22 mouse cellular contexts compared by ENCODE assay signal in genomic region chr2:144774636-144775160, GRCm38 (mm10). TPM values are rescaled to one million over a fixed set of nuclear protein-coding genes. Genes with fewer than 3 reads are reported as not detected.
A peak's percentile ranks its signal among the peaks of the same experiment; 100 is the strongest.
DNase-seq lines count a peak whose midpoint lies in the region; ATAC-seq and TF ChIP-seq lines count a peak whose summit lies in the region.
"Had no signal": no experiment of that assay in that cellular context is flagged by ENCODE, and none has a peak within 500 bp of the region (broad histone marks: within the 10 kb centered on the region; RNA-seq: fewer than 3 reads in every experiment).

No protein-coding gene starts in this region.

- no peak overlapping the region for H3K9ac ChIP-seq in lung, embryonic 14.5 days
- H3K9ac ChIP-seq: forebrain, embryonic 15.5 days; hindbrain, embryonic 12.5 days; kidney, embryonic 15.5 days; liver, embryonic 13.5 days; neural tube, embryonic 13.5 days had no signal

- no peaks in the 10 kb centered on the region for H3K27me3 ChIP-seq in lung, embryonic 14.5 days (ENCODE audit: insufficient read depth, low read length)
- H3K27me3 ChIP-seq: forebrain, embryonic 15.5 days; hindbrain, embryonic 12.5 days; kidney, embryonic 15.5 days; liver, embryonic 13.5 days; neural tube, embryonic 13.5 days; Patski had no signal

- no peaks in the 10 kb centered on the region for H3K36me3 ChIP-seq in lung, embryonic 14.5 days (ENCODE audit: insufficient read depth)
- H3K36me3 ChIP-seq: forebrain, embryonic 15.5 days; hindbrain, embryonic 12.5 days; kidney, embryonic 15.5 days; liver, embryonic 13.5 days; neural tube, embryonic 13.5 days had no signal

- 62% methylated on average over 8 of the region's 8 CpGs for WGBS in lung, embryonic 14.5 days

- DNase-seq in gastrocnemius, adult 2 months: peak; percentile 46
- no peak for DNase-seq in gastrocnemius, postnatal 10 days
- no peak for DNase-seq in lung, embryonic 14.5 days
- no peak for DNase-seq in lung, postnatal 4 days
- peak; percentile 47 for DNase-seq in brain, adult 2 months (ENCODE audit: low read depth, low spot score)
- peak; percentile 8 for DNase-seq in lung, postnatal 36 days
- no peak for DNase-seq in frontal cortex, postnatal 25 days (ENCODE audit: low spot score in 2 of 2)
- no peak for DNase-seq in right cerebral cortex, adult 18-20 months
- DNase-seq: adrenal gland, adult 2 months; cerebellum, adult 8-10 months; layer of hippocampus, postnatal 36 days; liver, embryonic 13.5 days; right cerebral cortex, postnatal 4 days had no signal

- H3K4me3 ChIP-seq in gastrocnemius, adult 2 months: no peak overlapping the region
- no peak overlapping the region for H3K4me3 ChIP-seq in lung, embryonic 14.5 days (ENCODE audit: low read depth, low read length)
- H3K4me3 ChIP-seq: forebrain, embryonic 15.5 days; hindbrain, embryonic 12.5 days; kidney, embryonic 15.5 days; liver, embryonic 13.5 days; neural tube, embryonic 13.5 days had no signal

- H3K4me2 ChIP-seq in lung, embryonic 14.5 days: no peak overlapping the region
- H3K4me2 ChIP-seq: forebrain, embryonic 15.5 days; hindbrain, embryonic 12.5 days; kidney, embryonic 15.5 days; liver, embryonic 13.5 days; neural tube, embryonic 13.5 days had no signal

- ATAC-seq in lung, embryonic 14.5 days (ENCODE audit: insufficient read depth): peak; percentile 28; the same call in 1 of the 2 replicates
- ATAC-seq: forebrain, embryonic 15.5 days; Patski had no signal

- H3K4me1 ChIP-seq in lung, embryonic 14.5 days (ENCODE audit: insufficient read depth): peaks cover 9% of the 10 kb centered on the region; the same call in 1 of the 2 replicates
- H3K4me1 ChIP-seq: forebrain, embryonic 15.5 days; hindbrain, embryonic 12.5 days; liver, embryonic 13.5 days; neural tube, embryonic 13.5 days had no signal

- H3K9me3 ChIP-seq in lung, embryonic 14.5 days (ENCODE audit: low read depth, low read length): no peaks in the 10 kb centered on the region
- H3K9me3 ChIP-seq: forebrain, embryonic 15.5 days; hindbrain, embryonic 12.5 days; kidney, embryonic 15.5 days; liver, embryonic 13.5 days; neural tube, embryonic 13.5 days had no signal

- H3K27ac ChIP-seq in gastrocnemius, adult 2 months: no peak overlapping the region
- H3K27ac ChIP-seq in lung, embryonic 14.5 days (ENCODE audit: low read depth): no peak overlapping the region
- H3K27ac ChIP-seq: forebrain, embryonic 15.5 days; hindbrain, embryonic 12.5 days; kidney, embryonic 15.5 days; liver, embryonic 13.5 days; neural tube, embryonic 13.5 days had no signal

- TF ChIP-seq CTCF in gastrocnemius, adult 2 months (IDR thresholded peaks at IDR 0.05): no peak
- no peak for TF ChIP-seq CTCF in lung, embryonic 14.5 days (IDR thresholded peaks at IDR 0.05; ENCODE audit: low read depth)

- intact Hi-C loops in gastrocnemius, adult 2 months (cut with DNase I): no loop called here

RNA-seq across cellular contexts. Expression of gene Scp2d1, which starts 48.8 kb away (rescaled TPM):
- total RNA-seq in gastrocnemius, adult 2 months (2021): not detected
- total RNA-seq in gastrocnemius, postnatal 10 days (2021): not detected
- not detected in 2 replicates for polyA plus RNA-seq in lung, embryonic 14.5 days (2014; fragmentation: Nextera tagmentation; extraction: Ambion mirVana)
- total RNA-seq: adrenal gland, adult 2 months; layer of hippocampus, postnatal 36 days; left cerebral cortex, postnatal 36 days; megakaryocyte, adult 5-6 weeks had no signal
- polyA plus RNA-seq: adrenal gland, adult 2 months; forebrain, embryonic 15.5 days; hindbrain, embryonic 12.5 days; intestine, embryonic 14.5 days; kidney, embryonic 15.5 days; liver, embryonic 13.5 days; neural tube, embryonic 13.5 days; Patski; thymus, postnatal 0 days had no signal

Comparison
In these comparisons a context has a peak if more than half of its experiments do, and no peak if none do; other contexts are left out.
1. DNase-seq: peak in gastrocnemius, adult 2 months (single experiment), brain, adult 2 months (single experiment) and lung, postnatal 36 days (single experiment); none in gastrocnemius, postnatal 10 days (single experiment), lung, embryonic 14.5 days (single experiment), lung, postnatal 4 days (0 of 2), frontal cortex, postnatal 25 days (0 of 2) and right cerebral cortex, adult 18-20 months (single experiment).